Mouse (Mus musculus) embryonic fibroblast, embryonic 13.5 days (primary cell): ENCODE measurements around the gene Vrk1.

Experiments used
- CTCF ChIP-seq: IDR thresholded peaks from 2 replicates; pipeline ENCODE4 v1.5.1; 2011; ENCODE audit warnings: mild to moderate bottlenecking, control low read depth, low read length, moderate library complexity, borderline replicate concordance; ENCODE audit not compliant: insufficient read depth
- POLR2A ChIP-seq: IDR thresholded peaks from 2 replicates; pipeline ENCODE4 v1.6.1; 2011; ENCODE audit warnings: low read depth, mild to moderate bottlenecking, control low read depth, low read length, moderate library complexity

- TF ChIP-seq CTCF: no peak
- TF ChIP-seq POLR2A: no peak
These were observed 72.9 kb downstream of the Vrk1 start for GRCm38 (mm10) chr12:106082958-106083381.
